Mouse (Mus musculus): Measurements from ENCODE around the gene Nin.
"Not testable (repeated sequence)": the region's sequence is repeated elsewhere in the genome, so short reads cannot be mapped to it uniquely, and the experiment has no call there.

Gene Nin

GRCm38 (mm10) chr12:70113351-70113750 lies at the start of gene Nin:
Gene Nin, minus strand, starts transcription at chr12:70113717.
- no peak for DNase-seq (ENCODE audit: low read depth, low spot score)

DNA sequence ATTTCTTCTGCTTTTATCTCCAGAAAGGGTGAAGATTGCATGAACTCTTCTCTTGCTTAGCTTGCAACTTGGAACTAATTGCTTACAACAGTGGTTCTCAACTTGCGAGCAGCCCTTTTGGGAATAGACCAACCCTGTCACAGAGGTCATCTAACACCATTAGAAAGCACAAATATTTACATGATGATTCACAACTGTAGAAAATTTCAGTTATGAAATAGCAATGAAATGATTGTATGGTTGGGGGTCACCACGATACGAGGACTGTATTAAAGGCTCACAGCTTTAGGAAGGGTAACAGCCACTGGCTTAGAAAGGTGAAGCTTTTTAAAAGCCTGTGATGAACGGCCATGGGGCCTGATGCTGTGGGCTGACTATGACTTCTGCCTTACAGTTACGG lies 47.5 kb upstream of the Nin start:
- DNase-seq (ENCODE audit: low read depth, low spot score): no peak

DNA sequence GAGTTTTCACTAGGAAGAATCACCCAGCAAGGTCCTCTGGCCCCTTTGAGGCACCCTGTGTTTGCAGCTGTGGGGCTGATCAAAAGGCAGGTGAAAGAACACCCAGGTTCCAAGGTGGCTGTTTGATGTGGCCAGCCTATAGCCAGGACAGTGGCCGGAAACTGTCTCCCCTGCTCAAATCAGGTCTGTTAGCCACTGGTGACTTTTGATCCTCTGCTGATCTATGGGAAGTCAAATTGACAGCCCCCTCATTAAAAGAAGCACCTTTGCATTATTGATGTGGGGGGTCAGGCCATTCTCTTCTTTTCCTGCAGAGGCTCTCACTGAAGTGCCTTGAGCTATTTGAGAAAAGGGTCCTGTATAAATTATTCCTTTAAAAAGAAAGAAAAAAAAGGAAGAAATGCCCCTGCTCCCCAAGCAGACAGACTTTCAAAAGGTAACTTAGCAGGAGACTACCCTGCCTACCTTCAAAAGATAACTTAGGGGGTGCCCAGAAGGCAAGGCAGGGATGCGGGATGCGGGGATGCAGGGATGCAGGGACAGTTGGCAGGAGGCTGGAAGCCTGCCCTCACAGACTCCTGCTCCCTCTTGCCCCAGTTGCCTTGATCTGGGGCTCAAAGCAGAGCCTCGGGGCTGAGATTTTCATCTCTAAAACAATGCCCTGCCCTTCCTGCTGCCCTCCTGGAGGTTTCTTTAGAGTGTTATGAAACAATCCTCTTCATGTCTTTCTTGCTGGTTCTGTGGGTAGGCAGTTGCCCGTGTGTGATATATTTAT lies 44.0 kb upstream of the Nin start:
- no peak for DNase-seq (ENCODE audit: low read depth, low spot score)

- DNase-seq (ENCODE audit: low read depth, low spot score): no peak
These were observed 42.7 kb upstream of the Nin start for GRCm38 (mm10) chr12:70156222-70156621.

GRCm38 (mm10) chr12:70153842-70154241 lies 40.3 kb upstream of the Nin start, which contains the start of gene Abhd12b:
Gene Abhd12b, plus strand, starts transcription at chr12:70154142.
- DNase-seq (ENCODE audit: low read depth, low spot score): no peak

- DNase-seq (ENCODE audit: low read depth, low spot score): no peak
These were observed 35.2 kb upstream of the Nin start for GRCm38 (mm10) chr12:70148631-70149265.

DNA sequence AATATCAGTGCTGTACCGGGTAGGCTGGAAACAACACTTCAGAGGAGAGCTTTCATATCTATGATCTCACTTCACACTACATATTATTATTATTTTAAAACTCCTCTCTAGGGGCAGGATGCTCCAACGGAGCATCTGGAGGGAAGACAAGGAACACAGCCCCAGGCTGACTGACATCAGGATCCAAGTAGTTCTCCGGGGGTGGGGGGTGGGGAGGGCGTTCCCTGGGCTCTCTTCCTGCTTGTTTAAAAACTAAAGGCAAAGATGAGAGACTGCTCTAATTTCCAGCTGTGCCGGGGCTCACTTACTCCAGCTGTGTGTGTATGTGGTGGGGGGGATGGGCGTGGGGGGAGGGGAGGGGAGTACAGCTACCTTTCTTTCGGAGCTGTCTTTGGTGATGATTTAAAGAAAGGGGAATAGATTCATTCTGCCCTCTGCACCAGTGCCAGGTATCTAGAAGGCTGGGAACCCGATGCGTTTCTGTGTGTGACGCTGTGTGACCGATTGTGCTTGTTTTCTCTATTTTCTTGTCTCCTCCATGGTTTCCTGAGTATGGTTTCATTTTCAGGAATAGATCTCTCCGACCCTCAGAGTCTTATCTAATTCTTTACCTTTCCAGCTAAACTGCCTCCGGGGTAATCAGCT lies 34.6 kb upstream of the Nin start:
- DNase-seq (ENCODE audit: low read depth, low spot score): peak; percentile 43

DNA sequence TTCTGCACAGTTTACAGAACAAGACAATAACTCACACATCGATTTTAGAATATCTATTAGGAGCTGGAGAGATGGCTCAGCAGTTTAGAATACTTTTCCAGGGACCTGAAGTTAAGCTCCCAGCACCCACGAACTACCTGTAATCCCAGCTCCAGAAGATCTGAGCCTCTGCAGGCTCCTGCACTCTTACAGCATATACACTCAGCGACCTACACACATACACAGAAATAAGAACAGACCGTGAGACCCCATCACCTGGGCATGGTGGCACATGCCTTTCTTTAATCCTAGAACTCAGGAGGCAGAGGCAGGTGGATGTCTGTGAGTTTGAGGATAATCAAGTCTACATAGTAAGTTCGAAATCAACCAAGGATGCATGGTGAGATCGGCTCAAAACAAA lies 32.1 kb upstream of the Nin start:
- DNase-seq (ENCODE audit: low read depth, low spot score): no peak

GRCm38 (mm10) chr12:70144637-70145448 lies 31.3 kb upstream of the Nin start:
- no peak for DNase-seq (ENCODE audit: low read depth, low spot score)

- DNase-seq (ENCODE audit: low read depth, low spot score): not testable (repeated sequence)
These were observed 30.6 kb upstream of the Nin start for GRCm38 (mm10) chr12:70144106-70144587.

GRCm38 (mm10) chr12:70140993-70141576 lies 27.6 kb upstream of the Nin start:
- no peak for DNase-seq (ENCODE audit: low read depth, low spot score)

DNA sequence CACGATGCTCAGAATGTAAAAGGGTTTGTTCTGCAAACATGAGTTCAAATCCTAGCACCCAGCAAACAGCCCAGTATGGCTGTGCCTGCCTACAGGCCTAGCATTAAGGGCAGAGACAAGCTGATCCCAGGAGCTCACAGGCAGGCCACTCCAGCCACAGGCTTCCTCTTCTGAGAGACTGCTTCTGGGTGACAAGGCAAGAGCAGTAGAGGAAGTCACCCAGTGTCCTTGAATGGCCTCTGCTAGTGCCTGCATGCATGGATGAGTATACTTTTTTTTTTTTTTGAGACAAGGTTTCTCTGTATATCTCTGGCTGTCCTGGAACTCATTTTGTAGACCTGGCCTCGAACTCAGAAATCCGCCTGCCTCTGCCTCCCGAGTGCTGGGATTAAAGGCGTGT lies 27.0 kb upstream of the Nin start:
- DNase-seq (ENCODE audit: low read depth, low spot score): no peak

- DNase-seq (ENCODE audit: low read depth, low spot score): no peak
These were observed 26.4 kb upstream of the Nin start for GRCm38 (mm10) chr12:70139871-70140270.

- no peak for DNase-seq (ENCODE audit: low read depth, low spot score)
These were observed 24.1 kb upstream of the Nin start for GRCm38 (mm10) chr12:70137626-70138025.

- DNase-seq (ENCODE audit: low read depth, low spot score): no peak
These were observed 23.6 kb upstream of the Nin start for GRCm38 (mm10) chr12:70137095-70137494.

DNA sequence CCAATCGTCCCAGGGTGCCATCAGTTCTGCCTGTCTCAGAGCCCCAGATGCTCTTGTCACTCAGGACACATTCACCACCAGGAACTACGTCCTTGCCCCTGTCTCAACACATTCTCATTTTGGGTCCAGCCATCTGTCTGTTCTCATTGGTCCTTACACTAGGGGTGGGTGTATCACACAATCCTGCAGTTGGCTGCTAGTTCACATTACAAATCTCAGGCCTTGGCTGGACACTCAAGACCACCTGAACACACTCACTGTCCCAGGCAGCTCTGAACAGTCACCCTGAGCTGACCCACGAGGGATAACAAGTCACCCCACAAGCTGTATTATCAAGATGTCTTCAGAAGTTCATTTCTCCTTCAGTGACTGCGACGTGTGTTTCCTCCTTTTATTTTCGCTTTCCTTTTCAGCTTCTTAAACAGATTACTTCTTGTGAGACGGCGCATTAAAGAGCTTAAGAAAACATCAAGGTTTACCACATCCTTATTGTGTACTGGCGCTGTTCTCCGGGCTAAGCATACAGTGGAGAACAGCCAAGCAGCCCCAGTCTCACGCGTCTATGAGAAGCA lies 22.8 kb upstream of the Nin start:
- no peak for DNase-seq (ENCODE audit: low read depth, low spot score)

DNA sequence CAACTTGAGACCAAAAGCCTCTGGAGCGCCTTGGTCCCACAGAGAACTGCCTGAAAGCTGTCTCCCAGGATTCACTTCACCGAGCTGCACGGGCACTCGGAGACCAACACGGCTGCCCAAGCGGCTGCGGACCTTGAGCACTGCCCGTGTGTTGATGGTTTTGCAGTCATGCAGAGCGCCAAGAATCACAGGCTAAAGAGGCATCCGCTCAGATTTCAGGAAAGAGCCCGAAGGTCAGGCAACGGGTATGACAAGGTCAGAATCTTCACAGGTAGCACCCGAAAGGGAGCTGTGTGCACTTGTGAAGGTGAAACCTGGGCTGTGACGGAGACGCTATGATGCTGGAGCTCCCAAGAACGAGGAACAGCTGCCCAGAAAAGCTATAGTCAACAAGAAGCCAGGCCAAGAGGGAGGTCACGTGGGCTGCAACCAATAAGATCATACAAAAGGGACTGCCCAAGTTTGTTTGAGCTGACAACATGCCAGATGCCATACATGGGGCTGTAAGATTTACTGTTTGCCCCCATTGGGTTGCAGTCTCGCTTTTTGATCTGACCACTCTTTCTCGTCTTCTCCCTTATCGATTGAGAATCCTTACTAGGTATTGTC lies 21.2 kb upstream of the Nin start:
- no peak for DNase-seq (ENCODE audit: low read depth, low spot score)

- DNase-seq (ENCODE audit: low read depth, low spot score): no peak
These were observed 17.6 kb upstream of the Nin start for GRCm38 (mm10) chr12:70131042-70131675.

GRCm38 (mm10) chr12:70129105-70129504 lies 15.6 kb upstream of the Nin start:
- no peak for DNase-seq (ENCODE audit: low read depth, low spot score)

- no peak for DNase-seq (ENCODE audit: low read depth, low spot score)
These were observed 13.1 kb upstream of the Nin start for GRCm38 (mm10) chr12:70126626-70127025.
